Mouse (Mus musculus): ENCODE data around the gene Stk11. TPM values are rescaled to one million over a fixed set of nuclear protein-coding genes. Genes with fewer than 3 reads are reported as not detected.

Gene Stk11
- polyA plus RNA-seq, 1 experiment, result 104 TPM

DNA sequence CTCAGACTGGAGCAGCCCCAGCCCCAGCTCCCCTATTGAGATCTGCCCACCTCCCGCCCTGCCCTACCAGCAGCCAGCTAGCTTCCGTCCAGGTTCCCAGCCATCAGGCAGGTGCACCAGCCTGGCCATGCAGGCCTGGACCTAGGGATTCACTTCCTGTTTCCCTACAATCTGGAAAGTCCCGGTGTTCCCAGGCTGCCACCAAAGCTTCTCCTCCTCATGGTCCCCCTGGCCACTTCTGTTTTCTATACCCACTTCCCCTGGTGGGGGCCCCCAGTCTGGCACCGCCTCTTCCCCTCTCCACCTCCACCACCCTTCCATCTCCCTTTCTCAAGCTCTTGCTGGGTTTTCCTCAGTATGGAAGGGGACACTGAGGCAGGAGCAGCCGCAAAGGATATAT lies 10.1 kb upstream of the Stk11 start, which contains the start of gene Sbno2:
Sbno2 (minus strand) TSS at position 112 of the 400 bp plus-strand sequence.
- TF ChIP-seq CTCF (IDR thresholded peaks at IDR 0.05; ENCODE audit: low read depth, low read length), result no peak
- no peak for TF ChIP-seq POLR2A (IDR thresholded peaks at IDR 0.05; ENCODE audit: borderline replicate concordance, low read depth, low read length)
- peak within 1 kb of the TSS; percentile 79 for H3K27ac ChIP-seq (ENCODE audit: insufficient read depth, low read depth, low read length)
- H3K4me1 ChIP-seq (ENCODE audit: control insufficient read depth, insufficient read depth, low read length), result peaks cover 46% of the 10 kb centered on the region
- H3K4me3 ChIP-seq (ENCODE audit: insufficient read depth, low read length), result peak within 1 kb of the TSS; percentile 52

DNA sequence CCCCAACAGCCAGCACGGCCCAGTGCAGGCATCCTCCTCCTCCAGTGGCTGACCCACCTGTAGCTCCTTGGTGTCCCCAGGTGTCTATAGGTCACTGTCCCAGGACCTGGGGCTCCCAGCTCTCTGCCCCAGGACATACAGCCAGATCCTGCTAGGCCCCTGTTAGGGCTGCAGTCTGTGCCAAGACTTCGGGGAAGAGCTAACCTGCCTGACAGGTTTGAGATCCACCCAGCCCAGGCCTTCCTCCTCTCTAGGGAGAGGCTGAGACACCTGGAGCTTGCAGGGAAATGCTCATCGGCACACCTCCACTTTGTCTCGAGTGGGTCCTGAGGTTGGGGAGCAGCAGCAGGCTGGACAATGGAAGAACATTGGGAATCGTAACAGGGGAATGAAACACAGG lies 9.7 kb upstream of the Stk11 start:
- H3K4me1 ChIP-seq (ENCODE audit: control insufficient read depth, insufficient read depth, low read length), result peaks cover 42% of the 10 kb centered on the region

GRCm38 (mm10) chr10:80107678-80108077 lies 7.9 kb upstream of the Stk11 start:
- Histone ChIP-seq H3K4me3 (ENCODE audit: insufficient read depth, low read length) (no peak overlapping the region), H3K4me1 (ENCODE audit: control insufficient read depth, insufficient read depth, low read length) (peaks cover 34% of the 10 kb centered on the region), H3K27ac (ENCODE audit: insufficient read depth, low read depth, low read length) (no peak overlapping the region)
- TF ChIP-seq CTCF (IDR thresholded peaks at IDR 0.05; ENCODE audit: low read depth, low read length) (no peak), POLR2A (IDR thresholded peaks at IDR 0.05; ENCODE audit: borderline replicate concordance, low read depth, low read length) (no peak)

More for the DNA sequence above, 9.7 kb upstream of the Stk11 start:
- Histone ChIP-seq H3K4me3 (ENCODE audit: insufficient read depth, low read length) (peak overlapping the region; percentile 52; the same call in 1 of the 2 replicates), H3K27ac (ENCODE audit: insufficient read depth, low read depth, low read length) (peak overlapping the region; percentile 66)
- no peak for TF ChIP-seq CTCF (IDR thresholded peaks at IDR 0.05; ENCODE audit: low read depth, low read length)

DNA sequence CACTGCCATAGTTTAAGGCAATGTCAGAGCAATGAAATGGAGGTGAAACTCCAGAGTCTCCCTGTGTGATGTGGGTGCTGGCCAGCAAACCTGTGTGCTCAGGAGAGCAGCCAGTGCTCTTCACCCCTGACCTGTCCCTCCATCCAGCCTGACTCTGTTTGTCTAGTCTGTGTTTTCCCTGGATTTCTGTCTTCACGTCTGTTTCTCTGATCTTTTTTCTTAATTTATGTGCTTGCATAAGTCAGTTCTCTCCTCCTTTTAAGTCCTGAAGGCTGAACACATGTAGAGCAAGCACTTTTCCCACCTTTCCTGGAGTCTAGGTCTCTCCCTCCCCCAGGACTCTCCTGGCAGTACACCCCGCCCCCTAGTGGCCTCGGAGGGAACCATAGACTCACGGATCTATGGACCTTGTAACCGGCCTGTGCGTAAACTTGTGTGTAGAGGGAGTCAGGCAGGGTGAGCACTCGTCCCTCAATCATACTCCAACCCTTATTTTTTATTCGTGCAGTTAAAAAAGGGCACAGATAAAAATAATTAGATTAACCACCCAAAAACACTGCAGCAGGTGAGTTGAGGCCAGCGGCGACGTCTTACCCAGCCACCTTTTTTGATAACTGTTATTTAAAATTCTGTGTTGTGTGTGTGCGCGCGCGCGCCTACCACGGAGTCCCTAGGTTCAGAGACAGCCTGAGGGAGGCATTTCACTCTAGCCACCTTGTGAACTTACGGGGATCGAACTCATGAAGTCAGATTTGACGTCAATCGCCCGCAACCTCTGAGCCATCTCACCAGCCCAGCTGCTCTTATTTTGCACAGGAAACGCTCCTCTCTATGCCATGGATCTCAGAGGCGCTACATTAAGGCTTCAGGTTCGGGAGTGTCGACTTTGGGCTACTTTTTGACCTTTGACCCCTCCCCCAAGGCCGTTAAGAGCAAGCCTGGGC lies 990 bp upstream of the Stk11 start:
- TF ChIP-seq POLR2A (IDR thresholded peaks at IDR 0.05; ENCODE audit: borderline replicate concordance, low read depth, low read length) (no peak), CTCF (IDR thresholded peaks at IDR 0.05; ENCODE audit: low read depth, low read length) (peak; percentile 74)
- peak overlapping the region; percentile 72 for H3K4me3 ChIP-seq (ENCODE audit: insufficient read depth, low read length)
- peak overlapping the region; percentile 79 for H3K27ac ChIP-seq (ENCODE audit: insufficient read depth, low read depth, low read length)
- peaks cover 12% of the 10 kb centered on the region for H3K4me1 ChIP-seq (ENCODE audit: control insufficient read depth, insufficient read depth, low read length)

DNA sequence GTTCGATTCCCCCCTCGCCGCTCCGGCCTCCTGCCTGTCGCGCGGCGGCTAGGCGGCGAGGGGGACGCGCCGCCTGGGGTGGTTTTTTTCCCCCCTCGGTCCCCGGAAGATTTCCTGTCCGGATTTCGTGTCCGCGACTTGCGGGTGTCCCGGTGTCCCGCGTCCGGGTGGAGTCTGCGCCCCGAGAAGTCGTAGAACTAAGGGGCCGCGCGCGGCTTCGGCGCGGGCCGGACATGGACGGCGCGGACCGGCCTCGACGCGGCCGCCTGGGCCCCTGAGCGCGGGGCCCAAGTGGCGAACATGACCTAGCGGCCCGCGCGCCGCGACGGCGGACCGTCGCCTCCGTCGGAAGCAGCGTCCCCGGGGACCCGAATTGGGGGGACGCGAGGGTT lies 337 bp downstream of the Stk11 start:
- peak overlapping the region; percentile 99 for H3K4me3 ChIP-seq (ENCODE audit: insufficient read depth, low read length)
- peaks cover 19% of the 10 kb centered on the region for H3K4me1 ChIP-seq (ENCODE audit: control insufficient read depth, insufficient read depth, low read length)
- peak overlapping the region; percentile 54 for H3K27ac ChIP-seq (ENCODE audit: insufficient read depth, low read depth, low read length)
- no peak for TF ChIP-seq POLR2A (IDR thresholded peaks at IDR 0.05; ENCODE audit: borderline replicate concordance, low read depth, low read length)
- TF ChIP-seq CTCF (IDR thresholded peaks at IDR 0.05; ENCODE audit: low read depth, low read length), result no peak

DNA sequence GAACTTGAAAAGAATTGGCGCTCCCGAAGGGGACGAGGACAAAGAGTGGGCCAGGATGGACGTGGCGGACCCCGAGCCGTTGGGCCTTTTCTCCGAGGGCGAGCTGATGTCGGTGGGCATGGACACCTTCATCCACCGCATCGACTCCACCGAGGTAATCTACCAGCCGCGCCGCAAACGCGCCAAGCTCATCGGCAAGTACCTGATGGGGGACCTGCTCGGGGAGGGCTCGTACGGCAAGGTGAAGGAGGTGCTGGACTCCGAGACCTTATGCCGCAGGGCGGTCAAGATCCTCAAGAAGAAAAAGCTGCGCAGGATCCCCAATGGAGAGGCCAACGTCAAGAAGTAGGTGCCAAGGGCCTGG lies 942 bp downstream of the Stk11 start:
- Histone ChIP-seq H3K4me3 (ENCODE audit: insufficient read depth, low read length) (peak overlapping the region; percentile 99), H3K4me1 (ENCODE audit: control insufficient read depth, insufficient read depth, low read length) (peaks cover 20% of the 10 kb centered on the region), H3K27ac (ENCODE audit: insufficient read depth, low read depth, low read length) (peak overlapping the region; percentile 54)
- TF ChIP-seq POLR2A (IDR thresholded peaks at IDR 0.05; ENCODE audit: borderline replicate concordance, low read depth, low read length) (no peak), CTCF (IDR thresholded peaks at IDR 0.05; ENCODE audit: low read depth, low read length) (no peak)

DNA sequence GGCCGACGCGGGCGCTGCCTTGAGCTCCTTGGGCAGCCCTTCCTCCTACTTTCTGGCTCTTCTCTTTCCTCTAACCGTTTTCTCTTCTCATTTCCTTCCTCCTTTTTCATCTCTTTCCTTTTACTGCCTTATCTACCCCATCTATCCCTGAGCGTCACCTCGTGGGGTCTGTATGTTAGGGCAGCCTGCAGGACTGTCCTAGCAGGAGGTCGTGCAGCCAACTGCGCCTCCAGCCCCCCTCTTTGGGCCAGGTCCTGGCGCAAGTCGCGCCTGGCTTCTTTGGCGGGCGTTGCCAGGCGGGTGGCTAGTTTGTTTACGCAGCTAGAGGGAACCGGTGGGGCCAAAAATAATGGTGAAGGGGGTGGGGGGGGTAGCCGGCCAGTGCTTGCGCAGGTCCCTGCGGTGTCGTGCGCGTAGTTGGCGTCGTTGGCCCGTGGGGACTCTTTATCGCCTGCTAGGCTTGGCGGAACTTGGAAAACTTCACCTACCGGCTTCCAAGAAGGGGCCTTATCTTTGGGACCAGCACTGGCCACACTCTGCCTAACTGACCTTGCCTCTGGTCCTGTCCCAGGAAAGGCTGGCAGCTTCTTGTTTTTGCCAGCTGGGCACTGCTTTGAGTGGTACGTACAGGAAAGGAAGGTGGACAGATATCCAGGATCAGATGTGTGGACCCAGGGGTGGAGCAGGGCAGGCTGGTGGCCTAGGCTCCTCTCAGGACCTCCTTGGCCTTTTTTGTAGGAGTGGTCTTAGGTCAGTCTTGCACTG lies 1.5 kb downstream of the Stk11 start:
- TF ChIP-seq POLR2A (IDR thresholded peaks at IDR 0.05; ENCODE audit: borderline replicate concordance, low read depth, low read length) (no peak), CTCF (IDR thresholded peaks at IDR 0.05; ENCODE audit: low read depth, low read length) (no peak)
- Histone ChIP-seq H3K27ac (ENCODE audit: insufficient read depth, low read depth, low read length) (peak overlapping the region; percentile 54), H3K4me1 (ENCODE audit: control insufficient read depth, insufficient read depth, low read length) (peaks cover 22% of the 10 kb centered on the region)

GRCm38 (mm10) chr10:80117736-80118135 lies 2.1 kb downstream of the Stk11 start:
- peaks cover 22% of the 10 kb centered on the region for H3K4me1 ChIP-seq (ENCODE audit: control insufficient read depth, insufficient read depth, low read length)
- no peak overlapping the region for H3K27ac ChIP-seq (ENCODE audit: insufficient read depth, low read depth, low read length)
- H3K4me3 ChIP-seq (ENCODE audit: insufficient read depth, low read length), result peak overlapping the region; percentile 99
- no peak for TF ChIP-seq CTCF (IDR thresholded peaks at IDR 0.05; ENCODE audit: low read depth, low read length)
- TF ChIP-seq POLR2A (IDR thresholded peaks at IDR 0.05; ENCODE audit: borderline replicate concordance, low read depth, low read length), result no peak

More for the DNA sequence above, 1.5 kb downstream of the Stk11 start:
- H3K4me3 ChIP-seq (ENCODE audit: insufficient read depth, low read length), result peak overlapping the region; percentile 99

DNA sequence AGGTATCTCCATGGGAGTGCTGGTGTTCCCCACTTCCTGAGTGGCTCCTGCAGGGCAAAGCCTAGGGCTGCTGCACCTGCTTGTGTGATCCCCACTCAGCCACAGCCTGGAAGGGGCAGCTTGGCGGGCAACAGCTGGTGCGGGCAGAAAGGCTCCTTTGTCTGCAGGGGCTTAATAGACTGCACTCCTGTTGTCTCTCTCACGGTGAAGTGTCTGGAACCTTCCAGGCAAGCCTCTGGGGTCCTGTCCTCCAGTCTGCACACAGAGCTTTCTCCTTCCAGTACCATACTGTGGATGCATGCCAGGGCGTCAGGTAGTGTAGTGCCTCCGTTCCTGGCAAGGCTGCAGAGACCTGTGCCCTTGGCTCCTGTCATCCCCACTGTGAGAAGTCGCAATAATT lies 2.9 kb downstream of the Stk11 start:
- Histone ChIP-seq H3K4me1 (ENCODE audit: control insufficient read depth, insufficient read depth, low read length) (peaks cover 22% of the 10 kb centered on the region), H3K4me3 (ENCODE audit: insufficient read depth, low read length) (peak overlapping the region; percentile 99), H3K27ac (ENCODE audit: insufficient read depth, low read depth, low read length) (no peak overlapping the region)
- TF ChIP-seq CTCF (IDR thresholded peaks at IDR 0.05; ENCODE audit: low read depth, low read length) (no peak), POLR2A (IDR thresholded peaks at IDR 0.05; ENCODE audit: borderline replicate concordance, low read depth, low read length) (no peak)

DNA sequence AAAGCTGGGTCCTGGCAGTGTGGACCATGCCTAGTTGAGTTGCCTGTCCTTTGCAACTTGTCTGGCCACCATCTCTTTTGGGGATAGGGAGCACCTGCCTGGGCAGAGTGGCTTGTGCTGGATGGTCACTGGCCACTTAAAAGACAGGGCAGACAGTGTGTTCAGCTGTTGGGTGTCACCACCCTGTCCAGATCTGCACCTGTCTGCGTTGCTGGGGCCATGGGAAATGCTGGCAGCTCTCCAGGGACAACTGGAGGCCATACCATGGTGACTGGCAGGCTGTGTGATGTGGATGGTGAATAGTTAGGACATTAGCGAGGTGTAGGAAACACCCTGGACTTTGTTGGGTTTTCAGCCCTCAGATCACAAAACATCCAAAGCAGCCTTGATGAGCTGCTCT lies 4.5 kb downstream of the Stk11 start:
- Histone ChIP-seq H3K4me1 (ENCODE audit: control insufficient read depth, insufficient read depth, low read length) (peaks cover 18% of the 10 kb centered on the region), H3K27ac (ENCODE audit: insufficient read depth, low read depth, low read length) (no peak overlapping the region), H3K4me3 (ENCODE audit: insufficient read depth, low read length) (no peak overlapping the region)
- TF ChIP-seq CTCF (IDR thresholded peaks at IDR 0.05; ENCODE audit: low read depth, low read length) (no peak), POLR2A (IDR thresholded peaks at IDR 0.05; ENCODE audit: borderline replicate concordance, low read depth, low read length) (no peak)

Data from bone marrow macrophage, adult 2 months (primary cell).